In genomic region chr11:5901950-5902349, GRCm38 (mm10) we compare ENCODE assay signal across 8 mouse cellular contexts. TPM values are rescaled to one million over a fixed set of nuclear protein-coding genes. Genes with fewer than 3 reads are reported as not detected.
DNase-seq lines count a peak whose midpoint lies in the region; ATAC-seq and TF ChIP-seq lines count a peak whose summit lies in the region.

No protein-coding gene starts in this region.

- peak overlapping the region; percentile 43 for H3K4me3 ChIP-seq in layer of hippocampus, adult 2 months
- peak overlapping the region; percentile 45 for H3K4me3 ChIP-seq in forebrain, embryonic 15.5 days
- H3K4me3 ChIP-seq in stomach, embryonic 15.5 days (replicated peaks) = peak overlapping the region; percentile 41

- no peaks in the 10 kb centered on the region for H3K27me3 ChIP-seq in forebrain, embryonic 15.5 days
- H3K27me3 ChIP-seq in stomach, embryonic 15.5 days (replicated peaks) = no peaks in the 10 kb centered on the region

- no peaks in the 10 kb centered on the region for H3K36me3 ChIP-seq in forebrain, embryonic 15.5 days
- no peaks in the 10 kb centered on the region for H3K36me3 ChIP-seq in stomach, embryonic 15.5 days

- peak in 1 of 2 experiments; percentile 53 for DNase-seq in layer of hippocampus, adult 2 months (ENCODE audit: low spot score in 2 of 2)
- DNase-seq in layer of hippocampus, adult 11-12 months (ENCODE audit: low spot score) = no peak
- peak; percentile 60 for DNase-seq in cerebellum, adult 9-11 months
- DNase-seq in kidney, postnatal 14 days = peak; percentile 67
- DNase-seq in mesoderm, embryonic 11.5 days (ENCODE audit: low read depth, low spot score) = peak; percentile 88
- DNase-seq in MN1 (ENCODE audit: low spot score) = no peak

- peak overlapping the region; percentile 62 for H3K27ac ChIP-seq in layer of hippocampus, adult 2 months
- H3K27ac ChIP-seq in forebrain, embryonic 15.5 days (replicated peaks) = peak overlapping the region; percentile 77
- peak overlapping the region; percentile 55; the same call in 1 of the 2 replicates for H3K27ac ChIP-seq in stomach, embryonic 15.5 days

- WGBS in forebrain, embryonic 15.5 days = 1% methylated on average over 32 of the region's 32 CpGs
- WGBS in stomach, embryonic 15.5 days = 1% methylated on average over 32 of the region's 32 CpGs

- peak overlapping the region; percentile 66 for H3K9ac ChIP-seq in forebrain, embryonic 15.5 days (replicated peaks)
- H3K9ac ChIP-seq in stomach, embryonic 15.5 days = peak overlapping the region; percentile 14; the same call in 1 of the 2 replicates

- H3K9me3 ChIP-seq in forebrain, embryonic 15.5 days = no peaks in the 10 kb centered on the region
- no peaks in the 10 kb centered on the region for H3K9me3 ChIP-seq in stomach, embryonic 15.5 days

- peak; percentile 88 for ATAC-seq in forebrain, embryonic 15.5 days (replicated peaks)
- peak; percentile 63 for ATAC-seq in stomach, embryonic 15.5 days (ENCODE audit: insufficient read depth, low FRiP score, low read depth)

- peak overlapping the region; percentile 77 for H3K4me2 ChIP-seq in forebrain, embryonic 15.5 days (replicated peaks)
- peak overlapping the region; percentile 77 for H3K4me2 ChIP-seq in stomach, embryonic 15.5 days

- peaks cover 18% of the 10 kb centered on the region for H3K4me1 ChIP-seq in forebrain, embryonic 15.5 days
- H3K4me1 ChIP-seq in stomach, embryonic 15.5 days = peaks cover 28% of the 10 kb centered on the region

- no peak for TF ChIP-seq CTCF in layer of hippocampus, adult 2 months (conservative IDR thresholded peaks at IDR 0.05)

RNA-seq across cellular contexts. Expression of gene Myl7, which starts 3.4 kb away (rescaled TPM):
- total RNA-seq in layer of hippocampus, adult 2 months (2021) = not detected
- 0.32 and 1.6 TPM in 2 replicates for polyA plus RNA-seq in forebrain, embryonic 15.5 days (2015; fragmentation: Nextera tagmentation; extraction: Ambion mirVana)
- 25.2 and 30.7 TPM in 2 replicates for polyA plus RNA-seq in stomach, embryonic 15.5 days (2015; fragmentation: Nextera tagmentation; extraction: Ambion mirVana)

RNA-seq across cellular contexts. Expression of gene Pold2, which starts 23.9 kb away (rescaled TPM):
- total RNA-seq in layer of hippocampus, adult 2 months (2021) = 10 to 100 TPM; 19.8 to 23.2 TPM
- polyA plus RNA-seq in forebrain, embryonic 15.5 days (2015; fragmentation: Nextera tagmentation; extraction: Ambion mirVana) = 72.6 and 76.4 TPM in 2 replicates
- polyA plus RNA-seq in stomach, embryonic 15.5 days (2015; fragmentation: Nextera tagmentation; extraction: Ambion mirVana) = 122 and 134 TPM in 2 replicates

RNA-seq across cellular contexts. Expression of gene Aebp1, which starts 40.2 kb away (rescaled TPM):
- 1 to 10 TPM; 6.2 to 9.1 TPM for total RNA-seq in layer of hippocampus, adult 2 months (2021)
- polyA plus RNA-seq in forebrain, embryonic 15.5 days (2015; fragmentation: Nextera tagmentation; extraction: Ambion mirVana) = 10.0 and 10.4 TPM in 2 replicates
- 38.9 and 40.1 TPM in 2 replicates for polyA plus RNA-seq in stomach, embryonic 15.5 days (2015; fragmentation: Nextera tagmentation; extraction: Ambion mirVana)

RNA-seq across cellular contexts. Expression of gene Gck, which starts 47.9 kb away (rescaled TPM):
- 1 to 10 TPM; 2.4 to 3.3 TPM for total RNA-seq in layer of hippocampus, adult 2 months (2021)
- polyA plus RNA-seq in forebrain, embryonic 15.5 days (2015; fragmentation: Nextera tagmentation; extraction: Ambion mirVana) = 6.8 and 7.7 TPM in 2 replicates
- 3.4 and 3.5 TPM in 2 replicates for polyA plus RNA-seq in stomach, embryonic 15.5 days (2015; fragmentation: Nextera tagmentation; extraction: Ambion mirVana)

RNA-seq across cellular contexts. Expression of gene Ykt6, which starts 53.5 kb away (rescaled TPM):
- 10 to 100 TPM; 63.4 to 71.4 TPM for total RNA-seq in layer of hippocampus, adult 2 months (2021)
- 86.0 and 95.9 TPM in 2 replicates for polyA plus RNA-seq in forebrain, embryonic 15.5 days (2015; fragmentation: Nextera tagmentation; extraction: Ambion mirVana)
- polyA plus RNA-seq in stomach, embryonic 15.5 days (2015; fragmentation: Nextera tagmentation; extraction: Ambion mirVana) = 48.7 and 54.8 TPM in 2 replicates

Comparison
In these comparisons a context has a peak if more than half of its experiments do, and no peak if none do; other contexts are left out.
1. DNase-seq: peak in cerebellum, adult 9-11 months (single experiment), kidney, postnatal 14 days (single experiment) and mesoderm, embryonic 11.5 days (single experiment); none in layer of hippocampus, adult 11-12 months (single experiment) and MN1 (single experiment).
2. RNA of gene Myl7, which starts 3.4 kb away (polyA plus RNA-seq): 25.2 to 30.7 TPM in stomach, embryonic 15.5 days; 0.32 to 1.6 TPM in forebrain, embryonic 15.5 days; every median in the first group is over 10 times any median in the second.
3. Peak in every context shown above with its lines, with median percentiles within 50 percentile points of each other: H3K27ac ChIP-seq and H3K4me3 ChIP-seq.